Comparison of ENCODE assay signal across 6 mouse cellular contexts in genomic region chr9:31501221-31501620, GRCm38 (mm10). TPM values are rescaled to one million over a fixed set of nuclear protein-coding genes. Genes with fewer than 3 reads are reported as not detected.
"Had no signal": no experiment of that assay in that cellular context is flagged by ENCODE, and none has a peak within 500 bp of the region (broad histone marks: within the 10 kb centered on the region; RNA-seq: fewer than 3 reads in every experiment).

No protein-coding gene starts in this region.

RNA-seq across cellular contexts. Expression of gene Tmem45b, which starts 37.0 kb away (rescaled TPM):
- polyA plus RNA-seq: heart, embryonic 14.5 days; heart, embryonic 15.5 days; heart, postnatal 0 days; hindbrain, embryonic 10.5 days; hindbrain, embryonic 11.5 days; hindbrain, embryonic 15.5 days had no signal
